Mouse (Mus musculus) liver, postnatal 0 days (tissue): ENCODE data around the gene Cyp2c23. TPM values are rescaled to one million over a fixed set of nuclear protein-coding genes. Genes with fewer than 3 reads are reported as not detected.

Experiments
- ATAC-seq: fragments of 200-750 bp; cut with Nextera tagmentation; 2 replicates; pipeline ENCODE4 v1.8.0; 2017; ENCODE audit warnings: mild to moderate bottlenecking, moderate library complexity
- DNase-seq: peaks from one replicate; pipeline ENCODE4 v3.0.0-alpha.2; 2016
- H3K27ac ChIP-seq: fragments of 300-500 bp; sonication (generic); 2 replicates; pipeline ENCODE4 v1.5.1; 2014; ENCODE audit warnings: antibody characterized with exemption, moderate library complexity, mild to moderate bottlenecking, low read depth
- H3K27me3 ChIP-seq: fragments of 300-500 bp; sonication (generic); 2 replicates; pipeline ENCODE4 v1.6.1; 2014; ENCODE audit warnings: low read length, control low read depth, mixed read lengths; ENCODE audit not compliant: insufficient read depth
- H3K36me3 ChIP-seq: fragments of 300-500 bp; sonication (generic); replicated peaks from 2 replicates; pipeline ENCODE4 v1.6.1; 2014; ENCODE audit warnings: mild to moderate bottlenecking, control low read depth, low read length, moderate library complexity, mixed read lengths; ENCODE audit not compliant: insufficient read depth
- H3K4me1 ChIP-seq: fragments of 300-500 bp; sonication (generic); 2 replicates; pipeline ENCODE4 v1.6.1; 2014; ENCODE audit warnings: antibody characterized with exemption, mild to moderate bottlenecking, control low read depth; ENCODE audit not compliant: insufficient read depth
- H3K4me2 ChIP-seq: fragments of 300-500 bp; sonication (generic); 2 replicates; pipeline ENCODE4 v1.6.1; 2014; ENCODE audit warnings: low read depth, mild to moderate bottlenecking, low read length, moderate library complexity, mixed read lengths
- H3K4me3 ChIP-seq: fragments of 300-500 bp; sonication (generic); 2 replicates; pipeline ENCODE4 v1.5.1; 2014; ENCODE audit warnings: low read depth, low read length
- H3K9ac ChIP-seq: fragments of 300-500 bp; sonication (generic); replicated peaks from 2 replicates; pipeline ENCODE4 v1.6.1; 2014; ENCODE audit warnings: mild to moderate bottlenecking, moderate library complexity
- H3K9me3 ChIP-seq: fragments of 300-500 bp; sonication (generic); 2 replicates; pipeline ENCODE4 v1.6.1; 2016; ENCODE audit warnings: mild to moderate bottlenecking, control low read depth, low read length, mixed read lengths
- CTCF ChIP-seq: sonication (generic); IDR thresholded peaks from 2 replicates; pipeline ENCODE4 v1.5.1; 2016; ENCODE audit warnings: antibody characterized with exemption, low read depth
- EP300 ChIP-seq: IDR thresholded peaks from 2 replicates; pipeline ENCODE4 v1.6.1; 2016; ENCODE audit warnings: antibody characterized with exemption, low read depth, mild to moderate bottlenecking
- WGBS: fragments of 180-500 bp; shearing (Covaris S2); extraction: QIAGEN DNeasy Blood & Tissue Kit; methylation state at CpG from one replicate; pipeline ENCODE4 v1.1.7; 2014; ENCODE audit not compliant: insufficient replicate concordance; 5-methylcytosine and 5-hydroxymethylcytosine counted together
- polyA plus RNA-seq: library from polyadenylated mRNA; unstranded; fragments of >200 nt; fragmentation: Nextera tagmentation; extraction: Ambion mirVana; gene quantifications from 2 replicates; pipeline ENCODE4 v1.2.1, GENCODE M21; 2015

Cyp2c23 gene
- polyA plus RNA-seq, 1 experiment from 2014 or later = 75.8 TPM

DNA sequence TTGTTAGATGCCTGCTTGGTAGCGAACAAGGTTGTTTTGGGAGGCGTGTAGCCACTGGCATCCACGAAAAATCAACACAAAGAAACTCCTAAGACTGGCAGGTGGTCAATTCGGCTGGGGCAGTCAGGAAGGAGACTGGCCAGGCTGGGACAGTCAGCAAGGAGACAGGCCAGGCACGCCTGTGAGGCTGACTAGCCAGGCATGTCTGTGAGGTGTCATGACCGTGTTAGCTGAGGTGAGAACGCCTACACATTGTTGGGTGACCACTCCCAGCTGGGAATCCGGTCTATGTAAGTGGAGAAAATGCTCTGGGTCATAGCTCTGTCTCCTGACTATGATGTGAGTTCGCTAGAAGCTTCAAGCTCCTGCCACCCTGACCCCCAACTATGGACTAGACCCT is 66.2 kb downstream of the Cyp2c23 start:
- Histone ChIP-seq H3K4me1 (no peaks in the 10 kb centered on the region), H3K36me3 (0 out of 2 replicates have a peak, but pooled peaks cover 3% of the 10 kb centered on the region), H3K27ac (no peak overlapping the region), H3K27me3 (no peaks in the 10 kb centered on the region), H3K9me3 (no peaks in the 10 kb centered on the region), H3K4me3 (no peak overlapping the region), H3K9ac (no peak overlapping the region), H3K4me2 (no peak overlapping the region)
- TF ChIP-seq CTCF (no peak), EP300 (no peak)
- 64% methylated on average over 9 of the region's 9 CpGs for WGBS
- DNase-seq = no peak
- ATAC-seq = no peak

DNA sequence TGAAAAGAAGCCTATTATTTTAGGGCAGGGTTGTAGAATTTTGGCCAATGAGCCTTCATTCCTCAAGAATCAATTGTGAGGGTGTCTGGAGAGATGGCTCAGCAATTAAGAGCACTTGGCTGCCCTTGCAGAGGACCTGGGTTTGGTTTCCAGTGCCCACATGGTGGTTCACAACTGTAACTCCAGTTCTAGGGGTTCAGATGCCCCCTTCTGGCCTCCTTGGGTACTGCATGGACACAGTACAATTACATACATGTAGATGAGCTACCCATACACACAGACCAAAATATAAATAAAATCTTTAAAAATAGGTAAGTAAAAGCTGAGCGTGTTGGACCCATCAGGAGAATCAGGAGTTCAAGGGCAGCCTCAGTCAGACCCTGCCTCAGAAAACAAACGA is 67.8 kb downstream of the Cyp2c23 start:
- ATAC-seq (no peak), DNase-seq (peak; percentile 60)
- Histone ChIP-seq H3K27ac (no peak overlapping the region), H3K4me1 (no peaks in the 10 kb centered on the region), H3K4me2 (no peak overlapping the region), H3K9ac (no peak overlapping the region), H3K27me3 (no peaks in the 10 kb centered on the region), H3K4me3 (no peak overlapping the region), H3K36me3 (0 out of 2 replicates have a peak, but pooled peaks cover 3% of the 10 kb centered on the region), H3K9me3 (no peaks in the 10 kb centered on the region)
- 87% methylated on average over 2 of the region's 2 CpGs for WGBS
- peak; percentile 59 for TF ChIP-seq CTCF
- no peak for TF ChIP-seq EP300

DNA sequence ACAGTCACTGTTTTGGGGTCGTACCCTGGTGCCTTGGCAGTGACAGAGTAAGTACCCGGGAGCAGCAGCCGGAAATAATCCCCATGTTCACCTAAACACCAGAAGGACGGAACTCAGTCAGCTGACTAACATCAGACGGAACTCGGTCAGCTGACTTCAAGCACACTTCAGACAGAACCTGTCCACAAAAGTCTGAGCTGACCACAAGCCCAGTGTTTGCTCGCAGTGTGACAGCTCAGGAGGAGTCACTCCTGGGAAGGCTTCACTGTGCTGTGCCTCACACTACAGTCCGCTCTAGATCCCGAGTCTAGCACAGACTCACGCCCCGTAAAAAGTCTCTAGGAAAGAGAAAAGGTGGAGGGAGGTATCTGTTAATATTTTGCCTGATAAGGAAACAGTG is 69.0 kb downstream of the Cyp2c23 start:
- H3K4me1 ChIP-seq = no peaks in the 10 kb centered on the region
- H3K27me3 ChIP-seq = no peaks in the 10 kb centered on the region
- no peak overlapping the region for H3K27ac ChIP-seq
- WGBS = 83% methylated on average over 11 of the region's 11 CpGs
- H3K4me2 ChIP-seq = no peak overlapping the region
- no peak overlapping the region for H3K9ac ChIP-seq
- 0 out of 2 replicates have a peak, but pooled peaks cover 3% of the 10 kb centered on the region for H3K36me3 ChIP-seq
- TF ChIP-seq EP300 (no peak), CTCF (no peak)
- H3K9me3 ChIP-seq = no peaks in the 10 kb centered on the region
- ATAC-seq = no peak
- H3K4me3 ChIP-seq = no peak overlapping the region
- no peak for DNase-seq

DNA sequence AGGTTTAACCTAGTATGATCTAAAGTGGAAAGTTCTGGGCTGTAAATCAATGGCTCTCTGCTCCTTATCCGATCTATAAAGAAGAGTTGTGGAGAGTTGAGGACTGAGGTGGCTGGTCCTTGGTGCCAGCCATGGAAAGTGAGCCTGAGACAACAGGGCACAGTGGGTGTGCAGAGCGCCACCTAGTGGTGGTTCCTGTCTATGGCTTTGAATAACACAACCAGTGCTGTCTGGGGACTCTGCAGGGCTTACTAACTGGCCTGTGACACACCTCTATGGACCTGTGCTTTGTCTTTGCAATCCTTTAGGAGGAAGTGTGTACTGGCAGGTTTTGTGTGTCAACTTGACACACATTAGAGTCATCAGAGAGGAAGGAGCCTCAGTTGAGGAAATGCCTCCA is 69.8 kb downstream of the Cyp2c23 start:
- WGBS = 36% methylated on average over 2 of the region's 2 CpGs

DNA sequence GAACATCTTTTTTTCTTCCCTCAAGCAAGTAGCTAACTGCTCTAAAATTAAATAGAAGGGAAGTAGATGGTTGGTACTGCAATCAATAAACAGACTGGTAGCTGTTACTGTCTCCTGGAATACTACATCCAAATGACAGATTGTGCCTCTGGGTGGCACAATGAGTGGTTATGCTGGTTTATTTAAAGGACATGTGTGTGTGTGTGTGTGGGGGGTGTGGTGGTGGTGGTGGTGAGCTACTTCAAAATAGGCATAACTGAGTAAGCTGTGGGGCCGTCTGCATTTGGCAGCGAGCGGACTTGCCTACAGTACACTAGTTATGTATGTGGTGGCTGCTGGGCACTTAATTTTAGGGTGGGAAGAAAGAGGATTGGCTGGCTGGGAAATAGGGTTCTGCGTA is 71.1 kb downstream of the Cyp2c23 start:
- H3K36me3 ChIP-seq = no peaks in the 10 kb centered on the region
- H3K4me2 ChIP-seq = no peak overlapping the region
- DNase-seq = no peak
- no peak overlapping the region for H3K27ac ChIP-seq
- no peaks in the 10 kb centered on the region for H3K27me3 ChIP-seq
- H3K4me3 ChIP-seq = no peak overlapping the region
- ATAC-seq = no peak
- no peaks in the 10 kb centered on the region for H3K9me3 ChIP-seq
- no peak overlapping the region for H3K9ac ChIP-seq
- no peak for TF ChIP-seq EP300
- no peak for TF ChIP-seq CTCF
- no peaks in the 10 kb centered on the region for H3K4me1 ChIP-seq
- WGBS = 85% methylated on average over 4 of the region's 4 CpGs

More for the DNA sequence above, 69.8 kb downstream of the Cyp2c23 start:
- no peaks in the 10 kb centered on the region for H3K4me1 ChIP-seq
- peak; percentile 67; the same call in 1 of the 2 replicates for ATAC-seq
- no peaks in the 10 kb centered on the region for H3K9me3 ChIP-seq
- H3K4me3 ChIP-seq = no peak overlapping the region
- no peaks in the 10 kb centered on the region for H3K27me3 ChIP-seq
- no peak overlapping the region for H3K4me2 ChIP-seq
- TF ChIP-seq EP300 = no peak
- peak; percentile 94 for TF ChIP-seq CTCF
- H3K36me3 ChIP-seq = 0 out of 2 replicates have a peak, but pooled peaks cover 3% of the 10 kb centered on the region
- H3K27ac ChIP-seq = no peak overlapping the region
- peak; percentile 80 for DNase-seq
- H3K9ac ChIP-seq = no peak overlapping the region

DNA sequence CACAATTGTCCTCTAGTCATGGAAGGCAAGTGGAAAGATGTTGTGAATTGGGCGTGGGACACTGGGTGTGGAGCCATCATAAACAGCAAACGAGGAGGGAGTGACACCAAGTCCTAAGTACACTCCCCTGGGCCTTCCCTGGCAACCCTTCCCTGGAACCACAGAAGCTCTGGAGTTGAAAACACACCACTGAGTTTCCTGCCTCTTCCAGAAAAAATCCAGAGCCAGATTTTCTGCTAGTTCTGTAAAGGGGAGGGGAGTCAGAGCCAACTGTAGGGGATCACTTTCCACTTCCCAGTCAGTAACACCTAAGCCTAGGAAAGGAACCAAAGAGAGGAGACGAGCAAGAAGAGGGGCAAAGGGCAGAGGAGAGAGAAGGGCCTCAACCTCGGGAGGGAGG is 71.6 kb downstream of the Cyp2c23 start:
- H3K27ac ChIP-seq = no peak overlapping the region
- H3K4me1 ChIP-seq = no peaks in the 10 kb centered on the region
- 37% methylated on average over 4 of the region's 4 CpGs for WGBS
- H3K9ac ChIP-seq = no peak overlapping the region
- H3K4me3 ChIP-seq = no peak overlapping the region
- TF ChIP-seq CTCF (no peak), EP300 (no peak)
- no peaks in the 10 kb centered on the region for H3K27me3 ChIP-seq
- no peaks in the 10 kb centered on the region for H3K9me3 ChIP-seq
- DNase-seq (no peak), ATAC-seq (no peak)
- H3K4me2 ChIP-seq = no peak overlapping the region
- no peaks in the 10 kb centered on the region for H3K36me3 ChIP-seq

DNA sequence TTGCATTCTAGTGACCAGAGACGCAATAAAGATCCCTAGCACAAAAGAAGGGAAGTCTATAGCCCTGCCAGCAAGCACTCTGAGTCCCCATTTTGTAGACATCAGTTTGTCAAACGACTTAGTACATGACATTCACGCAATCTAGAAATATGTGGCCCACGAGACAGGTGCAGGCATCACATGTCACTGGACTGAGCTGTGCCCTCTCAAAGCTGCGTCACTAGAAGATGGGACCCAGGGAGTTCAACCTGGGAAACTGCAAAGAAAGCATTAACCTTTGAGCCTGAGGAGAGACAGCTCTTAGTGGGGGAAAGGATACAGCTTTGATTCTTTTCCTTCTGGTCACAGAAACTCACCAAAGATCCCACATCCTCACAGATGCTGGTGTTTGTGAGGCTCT is 73.7 kb downstream of the Cyp2c23 start:
- Histone ChIP-seq H3K9me3 (no peaks in the 10 kb centered on the region), H3K4me1 (no peaks in the 10 kb centered on the region), H3K27ac (no peak overlapping the region), H3K36me3 (no peaks in the 10 kb centered on the region), H3K9ac (no peak overlapping the region), H3K4me3 (no peak overlapping the region), H3K27me3 (no peaks in the 10 kb centered on the region), H3K4me2 (no peak overlapping the region)
- TF ChIP-seq CTCF (no peak), EP300 (no peak)
- ATAC-seq = no peak
- 61% methylated on average over 5 of the region's 5 CpGs for WGBS
- DNase-seq = no peak

Other genes with a start within 250 kb of the Cyp2c23 start
- 37.7 and 38.3 TPM in 2 replicates for gene Abcc2, start 247.0 kb downstream of the Cyp2c23 start, polyA plus RNA-seq
- gene Dnmbp, start 89.0 kb downstream of the Cyp2c23 start, polyA plus RNA-seq = 4.0 and 4.8 TPM in 2 replicates
- gene Cpn1, start 42.7 kb downstream of the Cyp2c23 start, polyA plus RNA-seq = 110 and 118 TPM in 2 replicates
- gene Erlin1, start 40.6 kb upstream of the Cyp2c23 start, polyA plus RNA-seq = 13.8 and 14.1 TPM in 2 replicates
- gene Chuk, start 78.3 kb upstream of the Cyp2c23 start, polyA plus RNA-seq = 27.7 and 29.6 TPM in 2 replicates
- gene Cwf19l1, start 106.7 kb upstream of the Cyp2c23 start, polyA plus RNA-seq = 12.3 and 12.6 TPM in 2 replicates
- 31.6 and 33.2 TPM in 2 replicates for gene Bloc1s2, start 117.2 kb upstream of the Cyp2c23 start, polyA plus RNA-seq
- gene Pkd2l1, start 163.2 kb upstream of the Cyp2c23 start, polyA plus RNA-seq = not detected in 2 replicates
- not detected in 2 replicates for gene Scd3, start 174.1 kb upstream of the Cyp2c23 start, polyA plus RNA-seq